Mouse (Mus musculus) testis, adult 2 months (tissue): ENCODE data around the gene Nxf2. TPM values are rescaled to one million over a fixed set of nuclear protein-coding genes. Genes with fewer than 3 reads are reported as not detected.
"Not testable (repeated sequence)": the region's sequence is repeated elsewhere in the genome, so short reads cannot be mapped to it uniquely, and the experiment has no call there.

ENCODE experiments used
- H3K27ac ChIP-seq: fragments of 200-500 bp; 2 replicates; pipeline ENCODE4 v1.5.1; 2012; ENCODE audit warnings: low read depth, low read length; ENCODE audit not compliant: control insufficient read depth, insufficient read depth
- H3K27me3 ChIP-seq: fragments of 200-500 bp; 2 replicates; pipeline ENCODE4 v1.6.1; 2012; ENCODE audit warnings: mild to moderate bottlenecking, low read length, moderate library complexity; ENCODE audit not compliant: control insufficient read depth, insufficient read depth
- H3K36me3 ChIP-seq: fragments of 200-500 bp; 2 replicates; pipeline ENCODE4 v1.6.1; 2012; ENCODE audit warnings: mild to moderate bottlenecking, low read length; ENCODE audit not compliant: control insufficient read depth, insufficient read depth
- H3K4me1 ChIP-seq: fragments of 200-500 bp; 2 replicates; pipeline ENCODE4 v1.6.1; 2012; ENCODE audit warnings: low read length; ENCODE audit not compliant: control insufficient read depth, insufficient read depth
- H3K4me3 ChIP-seq: fragments of 200-500 bp; 2 replicates; pipeline ENCODE4 v1.5.1; 2012; ENCODE audit warnings: low read depth, mild to moderate bottlenecking, low read length, moderate library complexity, mixed read lengths; ENCODE audit not compliant: control insufficient read depth
- CTCF ChIP-seq: fragments of 200-500 bp; IDR thresholded peaks from 2 replicates; pipeline ENCODE4 v1.5.1; 2012; ENCODE audit warnings: low read depth, mild to moderate bottlenecking, inconsistent platforms, low read length, moderate library complexity; ENCODE audit not compliant: control insufficient read depth, insufficient read depth, insufficient replicate concordance
- POLR2A ChIP-seq: fragments of 200-500 bp; IDR thresholded peaks from 2 replicates; pipeline ENCODE4 v1.6.1; 2012; ENCODE audit warnings: low read depth, mild to moderate bottlenecking, inconsistent platforms, low read length, moderate library complexity; ENCODE audit not compliant: control insufficient read depth
- polyA plus RNA-seq: library from polyadenylated mRNA; depleted of rRNA; stranded (reverse); fragments of >200 nt; gene quantifications from 2 replicates; pipeline ENCODE4 v1.2.3, GENCODE M21; 2012

The Nxf2 gene
- polyA plus RNA-seq, 1 experiment: 7.9 TPM

GRCm38 (mm10) chrX:134929927-134930326 lies 34.6 kb downstream of the Nxf2 start:
- no peak for TF ChIP-seq CTCF
- TF ChIP-seq POLR2A: no peak
- Histone ChIP-seq H3K27me3 (no peaks in the 10 kb centered on the region), H3K4me1 (no peaks in the 10 kb centered on the region), H3K4me3 (no peak overlapping the region), H3K36me3 (no peaks in the 10 kb centered on the region), H3K27ac (no peak overlapping the region)

GRCm38 (mm10) chrX:134925058-134925457 lies 39.5 kb downstream of the Nxf2 start:
- Histone ChIP-seq H3K4me3 (no peak overlapping the region), H3K27ac (no peak overlapping the region), H3K4me1 (no peaks in the 10 kb centered on the region), H3K36me3 (no peaks in the 10 kb centered on the region), H3K27me3 (no peaks in the 10 kb centered on the region)
- TF ChIP-seq CTCF (no peak), POLR2A (no peak)

GRCm38 (mm10) chrX:134923675-134924424 lies 40.7 kb downstream of the Nxf2 start:
- Histone ChIP-seq H3K27me3 (no peaks in the 10 kb centered on the region), H3K4me3 (no peak overlapping the region), H3K27ac (no peak overlapping the region), H3K36me3 (no peaks in the 10 kb centered on the region), H3K4me1 (no peaks in the 10 kb centered on the region)
- TF ChIP-seq CTCF (no peak), POLR2A (no peak)

GRCm38 (mm10) chrX:134919220-134919619 lies 45.3 kb downstream of the Nxf2 start:
- Histone ChIP-seq H3K27me3 (no peaks in the 10 kb centered on the region), H3K4me1 (no peaks in the 10 kb centered on the region)
- TF ChIP-seq CTCF (no peak), POLR2A (no peak)

GRCm38 (mm10) chrX:134915745-134916144 lies 48.8 kb downstream of the Nxf2 start:
- Histone ChIP-seq H3K27me3 (no peaks in the 10 kb centered on the region), H3K36me3 (no peaks in the 10 kb centered on the region), H3K4me1 (no peaks in the 10 kb centered on the region), H3K4me3 (no peak overlapping the region), H3K27ac (no peak overlapping the region)
- no peak for TF ChIP-seq POLR2A
- no peak for TF ChIP-seq CTCF

More at GRCm38 (mm10) chrX:134919220-134919619, 45.3 kb downstream of the Nxf2 start:
- Histone ChIP-seq H3K27ac (no peak overlapping the region), H3K4me3 (no peak overlapping the region), H3K36me3 (no peaks in the 10 kb centered on the region)

GRCm38 (mm10) chrX:134915315-134915714 lies 49.2 kb downstream of the Nxf2 start:
- H3K4me3 ChIP-seq, H3K27me3 ChIP-seq, H3K27ac ChIP-seq, H3K4me1 ChIP-seq, H3K36me3 ChIP-seq: not testable (repeated sequence)

GRCm38 (mm10) chrX:134914851-134915250 lies 49.7 kb downstream of the Nxf2 start:
- Histone ChIP-seq H3K4me3 (no peak overlapping the region), H3K27ac (no peak overlapping the region), H3K4me1 (no peaks in the 10 kb centered on the region), H3K36me3 (no peaks in the 10 kb centered on the region), H3K27me3 (no peaks in the 10 kb centered on the region)
- no peak for TF ChIP-seq CTCF
- no peak for TF ChIP-seq POLR2A
